ENCODE assay signal across 25 mouse cellular contexts in the genomic region with DNA sequence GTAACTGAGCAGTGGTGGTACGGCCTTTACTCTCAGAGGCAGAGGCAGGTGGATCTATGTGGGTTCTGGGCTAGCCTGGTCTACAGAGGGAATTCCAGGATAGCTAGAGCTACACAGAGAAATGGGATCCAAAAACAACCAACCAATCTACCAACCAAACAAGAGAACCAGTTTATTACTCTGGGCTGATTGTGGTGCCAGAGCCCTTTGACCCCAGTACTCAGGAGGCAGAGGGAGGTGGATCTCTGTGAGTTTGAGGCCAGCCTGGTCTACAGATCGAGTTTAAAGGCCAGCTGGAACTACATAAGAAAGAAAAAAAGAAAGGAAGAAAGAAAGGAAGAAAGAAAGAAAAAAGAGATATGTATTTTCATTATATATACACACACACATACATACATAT. TPM values are rescaled to one million over a fixed set of nuclear protein-coding genes. Genes with fewer than 3 reads are reported as not detected.
DNase-seq lines count a peak whose midpoint lies in the region; ATAC-seq and TF ChIP-seq lines count a peak whose summit lies in the region.
"Had no signal": no experiment of that assay in that cellular context is flagged by ENCODE, and none has a peak within 500 bp of the region (broad histone marks: within the 10 kb centered on the region; RNA-seq: fewer than 3 reads in every experiment).

No protein-coding gene starts in this region.

- no peaks in the 10 kb centered on the region; the same call in 1 of the 2 replicates for H3K79me2 ChIP-seq in liver, adult 2 months (ENCODE audit: control insufficient read depth, insufficient read depth, low read length)

- no peak for ATAC-seq in intestine, postnatal 0 days
- ATAC-seq in intestine, embryonic 15.5 days: no peak
- no peak for ATAC-seq in liver, postnatal 0 days
- ATAC-seq: activated CD4-positive, CD25-positive, alpha-beta regulatory T cell, adult 4 months; CD4-positive, CD25-positive, alpha-beta regulatory T cell, adult 4 months; forebrain, embryonic 13.5 days; forebrain, embryonic 15.5 days; Patski had no signal

- 0 out of 2 replicates have a peak, but pooled peaks cover 3% of the 10 kb centered on the region for H3K4me1 ChIP-seq in intestine, postnatal 0 days (replicated peaks; ENCODE audit: control insufficient read depth, insufficient read depth, low read length)
- peaks cover 4% of the 10 kb centered on the region; the same call in 1 of the 2 replicates for H3K4me1 ChIP-seq in intestine, embryonic 15.5 days (replicated peaks)
- peaks cover 11% of the 10 kb centered on the region for H3K4me1 ChIP-seq in liver, adult 2 months (ENCODE audit: control insufficient read depth, insufficient read depth, low read length)
- H3K4me1 ChIP-seq in liver, postnatal 0 days (ENCODE audit: insufficient read depth): peaks cover 7% of the 10 kb centered on the region; the same call in 1 of the 2 replicates
- H3K4me1 ChIP-seq: embryonic facial prominence, embryonic 12.5 days; forebrain, embryonic 15.5 days had no signal

- no peaks in the 10 kb centered on the region for H3K36me3 ChIP-seq in intestine, postnatal 0 days (ENCODE audit: control insufficient read depth, insufficient read depth)
- no peaks in the 10 kb centered on the region for H3K36me3 ChIP-seq in intestine, embryonic 15.5 days
- no peaks in the 10 kb centered on the region; the same call in 1 of the 2 replicates for H3K36me3 ChIP-seq in liver, adult 2 months (ENCODE audit: control insufficient read depth, insufficient read depth, low read length)
- no peaks in the 10 kb centered on the region for H3K36me3 ChIP-seq in liver, postnatal 0 days (replicated peaks; ENCODE audit: insufficient read depth, low read length)
- H3K36me3 ChIP-seq: embryonic facial prominence, embryonic 10.5 days; embryonic facial prominence, embryonic 12.5 days; forebrain, embryonic 15.5 days; G1E had no signal

- no peak for TF ChIP-seq POLR2A in liver, adult 2 months (IDR thresholded peaks at IDR 0.05; ENCODE audit: extremely low read depth, insufficient read depth, low read length)

- peak overlapping the region; percentile 6; the same call in 1 of the 2 replicates for H3K4me2 ChIP-seq in intestine, postnatal 0 days (replicated peaks; ENCODE audit: low read depth)
- H3K4me2 ChIP-seq in intestine, embryonic 15.5 days (replicated peaks): no peak overlapping the region
- no peak overlapping the region for H3K4me2 ChIP-seq in liver, postnatal 0 days (ENCODE audit: low read depth, low read length)
- H3K4me2 ChIP-seq: embryonic facial prominence, embryonic 12.5 days; forebrain, embryonic 13.5 days; forebrain, embryonic 15.5 days had no signal

- no peak overlapping the region for H3K9ac ChIP-seq in intestine, postnatal 0 days (ENCODE audit: low read depth, low read length)
- no peak overlapping the region for H3K9ac ChIP-seq in intestine, embryonic 15.5 days
- H3K9ac ChIP-seq in liver, adult 2 months (ENCODE audit: low read depth, low read length): no peak overlapping the region
- no peak overlapping the region for H3K9ac ChIP-seq in liver, postnatal 0 days (replicated peaks)
- H3K9ac ChIP-seq: embryonic facial prominence, embryonic 12.5 days; forebrain, embryonic 13.5 days; forebrain, embryonic 15.5 days had no signal

- DNase-seq in liver, adult 2 months (ENCODE audit: extremely low read depth, low read depth, low spot score): peak; percentile 73
- no peak for DNase-seq in liver, postnatal 0 days
- no peak for DNase-seq in thymus, postnatal 4 days
- DNase-seq: adrenal gland, adult 8-10 months; adrenal gland, postnatal 14 days; adrenal gland, postnatal 36 days; B cell, adult 2 months; cerebellum, adult 11-12 months; cerebellum, adult 2 months; cerebellum, adult 9-10 months; cerebellum, postnatal 10 days; cerebellum, postnatal 25 days had no signal

- peaks cover 5% of the 10 kb centered on the region; the same call in 1 of the 2 replicates for H3K27me3 ChIP-seq in intestine, postnatal 0 days (replicated peaks; ENCODE audit: control insufficient read depth, insufficient read depth, low read length)
- peaks cover 8% of the 10 kb centered on the region for H3K27me3 ChIP-seq in intestine, embryonic 15.5 days (replicated peaks)
- no peaks in the 10 kb centered on the region for H3K27me3 ChIP-seq in liver, adult 2 months (ENCODE audit: control insufficient read depth, insufficient read depth, low read length)
- no peaks in the 10 kb centered on the region for H3K27me3 ChIP-seq in liver, postnatal 0 days (ENCODE audit: insufficient read depth, low read length)
- H3K27me3 ChIP-seq: Patski had no signal

- H3K4me3 ChIP-seq in intestine, postnatal 0 days (ENCODE audit: low read depth, low read length): no peak overlapping the region
- H3K4me3 ChIP-seq in intestine, embryonic 15.5 days (replicated peaks): no peak overlapping the region
- H3K4me3 ChIP-seq in liver, adult 2 months (ENCODE audit: insufficient read depth, low read depth, low read length): no peak overlapping the region
- no peak overlapping the region for H3K4me3 ChIP-seq in liver, postnatal 0 days (ENCODE audit: low read depth, low read length)
- H3K4me3 ChIP-seq: embryonic facial prominence, embryonic 10.5 days; embryonic facial prominence, embryonic 12.5 days; forebrain, embryonic 13.5 days; forebrain, embryonic 15.5 days had no signal

- H3K27ac ChIP-seq in intestine, postnatal 0 days (ENCODE audit: low read depth, low read length): peak overlapping the region; percentile 17; the same call in 1 of the 2 replicates
- no peak overlapping the region for H3K27ac ChIP-seq in intestine, embryonic 15.5 days
- H3K27ac ChIP-seq in liver, adult 2 months (replicated peaks; ENCODE audit: insufficient read depth, low read depth, low read length): no peak overlapping the region
- no peak overlapping the region for H3K27ac ChIP-seq in liver, postnatal 0 days (ENCODE audit: low read depth)
- H3K27ac ChIP-seq: embryonic facial prominence, embryonic 10.5 days; embryonic facial prominence, embryonic 12.5 days; forebrain, embryonic 13.5 days; forebrain, embryonic 15.5 days had no signal

- H3K9me3 ChIP-seq in intestine, postnatal 0 days (ENCODE audit: control insufficient read depth): no peaks in the 10 kb centered on the region
- no peaks in the 10 kb centered on the region for H3K9me3 ChIP-seq in intestine, embryonic 15.5 days
- no peaks in the 10 kb centered on the region for H3K9me3 ChIP-seq in liver, postnatal 0 days (ENCODE audit: low read length)
- H3K9me3 ChIP-seq: embryonic facial prominence, embryonic 10.5 days; embryonic facial prominence, embryonic 12.5 days; forebrain, embryonic 13.5 days; forebrain, embryonic 15.5 days; G1E had no signal

- no peak for TF ChIP-seq CTCF in intestine, postnatal 0 days (IDR thresholded peaks at IDR 0.05; ENCODE audit: low read depth)
- TF ChIP-seq CTCF in liver, adult 2 months (IDR thresholded peaks at IDR 0.05; ENCODE audit: low read depth, low read length): no peak
- TF ChIP-seq CTCF in liver, postnatal 0 days (IDR thresholded peaks at IDR 0.05; ENCODE audit: low read depth): no peak

- WGBS in intestine, postnatal 0 days: 51% methylated on average over 2 of the region's 2 CpGs
- WGBS in intestine, embryonic 15.5 days: 60% methylated on average over 2 of the region's 2 CpGs
- WGBS in liver, adult 2 months: 55% methylated on average over 2 of the region's 2 CpGs
- WGBS in liver, postnatal 0 days (ENCODE audit: insufficient replicate concordance): 65% methylated on average over 2 of the region's 2 CpGs

- TF ChIP-seq EP300 in liver, postnatal 0 days (IDR thresholded peaks at IDR 0.05; ENCODE audit: low read depth): no peak

RNA-seq across cellular contexts. Expression of a gene that starts 1.4 kb away (rescaled TPM):
- 54.8 and 56.5 TPM in 2 replicates for polyA plus RNA-seq in intestine, postnatal 0 days (2015; fragmentation: Nextera tagmentation; extraction: Ambion mirVana)
- 24.5 and 26.4 TPM in 2 replicates for polyA plus RNA-seq in intestine, embryonic 15.5 days (2015; fragmentation: Nextera tagmentation; extraction: Ambion mirVana)
- 17.4 and 17.8 TPM in 2 replicates for total RNA-seq in liver, adult 2 months (2014; rRNA removed)
- 23.0 and 23.5 TPM in 2 replicates for polyA plus RNA-seq in liver, adult 2 months (2012; rRNA removed)
- polyA plus RNA-seq in liver, postnatal 0 days (2015; fragmentation: Nextera tagmentation; extraction: Ambion mirVana): 9.6 and 10.8 TPM in 2 replicates
- total RNA-seq: adrenal gland, postnatal 36 days; G1E had no signal
- polyA plus RNA-seq: activated CD4-positive, CD25-positive, alpha-beta regulatory T cell, adult 4 months; CD4-positive, CD25-positive, alpha-beta regulatory T cell, adult 4 months; cerebellum, adult 2 months; cortical plate, adult 2 months; forebrain, embryonic 13.5 days; forebrain, embryonic 15.5 days; G1E had no signal

RNA-seq across cellular contexts. Expression of a gene that starts 24.4 kb away (rescaled TPM):
- 36.2 and 38.0 TPM in 2 replicates for polyA plus RNA-seq in intestine, postnatal 0 days (2015; fragmentation: Nextera tagmentation; extraction: Ambion mirVana)
- 76.9 and 79.4 TPM in 2 replicates for polyA plus RNA-seq in intestine, embryonic 15.5 days (2015; fragmentation: Nextera tagmentation; extraction: Ambion mirVana)
- 2.3 and 2.5 TPM in 2 replicates for total RNA-seq in liver, adult 2 months (2014; rRNA removed)
- polyA plus RNA-seq in liver, adult 2 months (2012; rRNA removed): 4.8 and 5.4 TPM in 2 replicates
- polyA plus RNA-seq in liver, postnatal 0 days (2015; fragmentation: Nextera tagmentation; extraction: Ambion mirVana): 8.8 and 9.3 TPM in 2 replicates
- polyA plus RNA-seq: G1E had no signal

RNA-seq across cellular contexts. Expression of a gene that starts 27.3 kb away (rescaled TPM):
- polyA plus RNA-seq in intestine, postnatal 0 days (2015; fragmentation: Nextera tagmentation; extraction: Ambion mirVana): 19.0 and 23.7 TPM in 2 replicates
- 13.3 and 13.9 TPM in 2 replicates for polyA plus RNA-seq in intestine, embryonic 15.5 days (2015; fragmentation: Nextera tagmentation; extraction: Ambion mirVana)
- 3.0 and 7.4 TPM in 2 replicates for total RNA-seq in liver, adult 2 months (2014; rRNA removed)
- polyA plus RNA-seq in liver, adult 2 months (2012; rRNA removed): 72.8 and 76.8 TPM in 2 replicates
- polyA plus RNA-seq in liver, postnatal 0 days (2015; fragmentation: Nextera tagmentation; extraction: Ambion mirVana): 5.4 and 11.2 TPM in 2 replicates

RNA-seq across cellular contexts. Expression of a gene that starts 45.0 kb away (rescaled TPM):
- polyA plus RNA-seq in intestine, postnatal 0 days (2015; fragmentation: Nextera tagmentation; extraction: Ambion mirVana): 93.1 and 94.7 TPM in 2 replicates
- polyA plus RNA-seq in intestine, embryonic 15.5 days (2015; fragmentation: Nextera tagmentation; extraction: Ambion mirVana): 148 and 154 TPM in 2 replicates
- 17.8 and 18.9 TPM in 2 replicates for total RNA-seq in liver, adult 2 months (2014; rRNA removed)
- polyA plus RNA-seq in liver, adult 2 months (2012; rRNA removed): 57.4 and 68.7 TPM in 2 replicates
- 51.0 and 51.3 TPM in 2 replicates for polyA plus RNA-seq in liver, postnatal 0 days (2015; fragmentation: Nextera tagmentation; extraction: Ambion mirVana)

RNA-seq across cellular contexts. Expression of a gene that starts 56.6 kb away (rescaled TPM):
- polyA plus RNA-seq in intestine, postnatal 0 days (2015; fragmentation: Nextera tagmentation; extraction: Ambion mirVana): 0.16 and 0.39 TPM in 2 replicates
- polyA plus RNA-seq in intestine, embryonic 15.5 days (2015; fragmentation: Nextera tagmentation; extraction: Ambion mirVana): 0.14 and 0.16 TPM in 2 replicates
- not detected in 2 replicates for total RNA-seq in liver, adult 2 months (2014; rRNA removed)
- polyA plus RNA-seq in liver, adult 2 months (2012; rRNA removed): 0.11 TPM in 1 of 2 replicates, not detected in the other
- 0.18 and 0.19 TPM in 2 replicates for polyA plus RNA-seq in liver, postnatal 0 days (2015; fragmentation: Nextera tagmentation; extraction: Ambion mirVana)
- total RNA-seq: adrenal gland, adult 18-20 months; G1E had no signal
- polyA plus RNA-seq: activated CD4-positive, CD25-positive, alpha-beta regulatory T cell, adult 4 months; CD4-positive, CD25-positive, alpha-beta regulatory T cell, adult 4 months; embryonic facial prominence, embryonic 10.5 days; forebrain, embryonic 11.5 days; G1E had no signal
